Mouse (Mus musculus) G1E-ER4 (cell line): Measurements from ENCODE around the gene Fosb. TPM values are rescaled to one million over a fixed set of nuclear protein-coding genes. Genes with fewer than 3 reads are reported as not detected.

Source experiments
- GATA1 ChIP-seq: IDR thresholded peaks from one replicate; pipeline ENCODE4 v1.8.0; 2012; ENCODE audit warnings: low read length, inconsistent platforms
- polyA plus RNA-seq: library from polyadenylated mRNA; stranded (reverse); fragments of >175 nt; gene quantifications from 2 replicates; pipeline ENCODE4 v1.2.3, GENCODE M21; 2012

The Fosb gene
- 0.52 and 0.54 TPM in 2 replicates for polyA plus RNA-seq

DNA sequence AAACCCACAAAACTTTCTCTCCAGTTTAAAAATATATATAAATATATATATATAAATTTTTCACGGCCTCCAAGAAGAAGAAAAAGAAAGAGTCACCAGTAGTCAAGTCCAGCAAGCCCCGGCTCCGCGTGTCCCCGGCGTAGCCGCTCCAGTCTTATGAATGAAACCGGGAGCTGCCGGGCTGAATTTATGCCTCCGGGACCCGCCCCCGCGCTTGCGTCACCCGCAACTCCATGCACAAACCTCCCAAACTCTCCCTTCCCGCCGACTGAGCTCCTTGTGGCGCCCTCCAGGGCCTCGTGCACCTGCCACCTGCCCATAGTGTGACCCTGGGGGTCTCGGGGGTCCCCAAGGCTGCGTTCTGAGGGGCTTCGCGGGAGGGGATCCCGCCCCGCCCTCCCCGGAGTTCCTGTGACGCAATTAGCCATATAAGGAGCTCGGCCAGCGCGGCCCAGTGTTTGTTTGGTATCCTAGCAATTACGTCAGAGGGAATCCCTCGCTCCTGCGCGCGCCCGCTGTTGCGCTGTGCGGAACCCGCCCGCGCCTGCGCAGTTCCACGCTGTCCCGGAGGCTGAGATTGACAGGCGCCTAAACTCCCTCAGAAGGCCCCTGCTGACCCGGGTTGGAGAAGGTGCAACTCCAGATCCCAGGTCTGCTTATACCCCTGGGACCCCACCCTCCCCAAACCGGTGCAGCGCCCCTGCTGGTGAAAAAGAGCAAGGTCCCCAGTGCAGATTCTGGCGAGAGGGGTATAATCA, at the start of gene Fosb:
Gene Fosb, minus strand, starts transcription at position 168 of the 758 bp plus-strand sequence.
- TF ChIP-seq GATA1, result no peak

DNA sequence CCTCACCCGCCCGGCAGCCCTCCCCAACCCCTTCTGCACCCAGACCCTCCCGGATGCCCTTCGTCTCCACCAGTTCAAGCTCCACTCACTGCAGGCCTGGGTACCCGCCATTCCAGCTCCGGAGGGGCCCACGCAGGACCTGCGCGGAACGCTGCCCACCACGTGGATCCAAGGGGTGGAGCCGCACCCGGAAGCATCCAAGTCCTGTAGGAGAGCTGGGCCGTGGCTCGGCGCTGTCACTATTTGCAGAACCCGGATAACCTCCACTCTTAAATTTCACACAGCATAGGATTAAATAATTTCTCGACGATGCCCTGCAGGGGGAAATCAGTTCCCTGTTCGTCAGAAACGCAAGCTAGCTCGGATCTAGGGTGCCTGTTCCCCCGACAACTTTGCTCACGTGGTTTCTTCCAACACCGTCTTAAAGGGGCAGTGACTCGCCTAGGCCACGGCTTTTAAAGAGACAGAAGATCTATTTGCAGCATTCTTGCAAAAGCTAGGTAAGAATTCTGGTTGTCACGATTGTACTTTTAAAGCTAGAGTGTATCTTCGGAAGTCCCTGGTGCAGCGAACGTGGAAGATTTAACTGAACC, 49.5 kb upstream of the Fosb start, which contains the start of the genes Cd3eap and Ppp1r13l:
Gene Cd3eap, minus strand, starts transcription at position 185 of the 593 bp plus-strand sequence.
Gene Ppp1r13l, plus strand, starts transcription at position 451 of the 593 bp plus-strand sequence.
- TF ChIP-seq GATA1, result no peak

DNA sequence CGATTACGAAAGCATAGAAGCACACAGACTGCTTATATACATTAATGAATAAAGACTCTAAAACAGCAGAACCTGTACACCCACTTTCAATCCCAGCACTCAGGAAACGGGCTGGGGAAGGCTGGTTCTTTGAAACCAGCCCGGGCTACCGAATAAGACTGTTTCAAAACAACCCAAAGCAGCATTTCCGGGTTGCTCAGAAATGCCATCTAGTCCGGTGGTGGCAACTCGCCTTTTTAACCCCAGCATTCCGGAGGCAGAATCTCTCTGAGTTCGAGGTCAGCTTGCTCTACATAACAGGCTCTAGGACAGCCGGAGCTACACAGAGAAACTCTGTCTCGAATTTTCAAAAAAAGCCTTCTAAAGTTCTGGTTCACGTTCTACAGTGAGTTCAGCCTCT, 48.8 kb upstream of the Fosb start:
- TF ChIP-seq GATA1, result no peak

DNA sequence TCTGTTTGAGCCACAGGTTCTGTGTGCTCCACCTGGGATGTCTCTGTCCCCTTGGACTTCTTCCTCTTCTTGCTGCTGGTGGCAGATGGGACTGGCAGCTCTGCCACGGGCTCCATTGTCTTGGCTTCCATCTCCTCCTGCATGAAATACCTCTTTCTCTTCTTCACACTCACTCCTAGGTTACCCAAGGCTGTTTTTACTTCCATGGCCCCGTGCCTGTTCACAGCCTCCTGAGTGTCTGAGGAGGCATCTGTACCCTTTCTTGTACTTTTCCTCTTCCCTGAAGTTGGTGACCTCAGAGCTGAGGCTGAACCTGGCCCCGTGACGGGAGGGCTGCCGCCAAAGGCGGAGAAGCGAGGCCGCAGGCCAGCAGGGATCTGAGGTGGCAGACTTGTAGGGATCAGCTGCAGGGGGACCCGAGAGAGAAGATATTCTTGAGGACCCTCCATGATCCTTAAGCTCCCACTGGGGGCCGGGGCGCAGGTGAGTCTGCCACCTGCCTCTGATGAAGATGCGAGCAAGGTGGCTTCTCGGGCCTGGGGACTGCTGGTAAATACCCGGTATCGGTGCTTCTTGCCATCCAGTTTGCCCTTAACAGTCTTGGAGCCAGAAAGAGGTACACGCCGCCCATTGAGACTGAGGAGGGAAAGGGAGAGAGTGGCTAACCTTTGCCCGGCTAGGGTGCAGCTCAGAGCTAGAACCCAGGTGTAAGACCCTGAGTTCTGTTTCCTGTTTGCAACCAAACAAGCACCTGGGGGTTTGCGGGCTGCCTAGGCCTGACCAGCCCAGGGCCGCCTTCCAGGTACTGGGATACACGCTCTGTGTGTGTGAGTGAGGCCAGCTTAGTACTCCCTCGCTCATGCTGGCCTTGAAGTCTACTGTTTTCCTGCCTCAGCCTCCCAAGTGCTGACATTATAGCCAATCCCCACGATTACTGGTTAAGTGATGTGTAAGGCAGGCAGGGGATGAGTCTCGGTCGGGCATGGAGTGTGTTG, 47.8 kb upstream of the Fosb start:
- TF ChIP-seq GATA1, result no peak

DNA sequence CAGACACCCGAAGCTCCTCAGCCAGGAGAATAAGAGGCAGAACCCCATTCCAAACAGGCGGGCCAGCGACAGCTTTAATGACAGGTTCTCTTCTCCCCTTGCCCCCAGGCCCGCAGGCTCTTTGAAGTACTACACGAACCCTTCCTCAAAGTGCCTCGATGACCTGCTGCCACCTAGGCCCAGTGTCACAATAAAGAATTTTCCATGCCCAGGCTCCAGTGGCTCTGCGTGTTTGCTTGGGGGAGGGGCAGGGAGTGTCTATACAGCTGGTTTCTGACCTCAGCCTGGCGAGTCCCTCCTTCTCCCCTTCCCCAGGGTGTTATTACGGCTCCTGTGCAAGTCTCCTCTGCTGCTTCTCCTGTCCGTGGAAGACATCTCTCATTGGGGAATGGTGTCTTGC, 46.5 kb upstream of the Fosb start:
- no peak for TF ChIP-seq GATA1

DNA sequence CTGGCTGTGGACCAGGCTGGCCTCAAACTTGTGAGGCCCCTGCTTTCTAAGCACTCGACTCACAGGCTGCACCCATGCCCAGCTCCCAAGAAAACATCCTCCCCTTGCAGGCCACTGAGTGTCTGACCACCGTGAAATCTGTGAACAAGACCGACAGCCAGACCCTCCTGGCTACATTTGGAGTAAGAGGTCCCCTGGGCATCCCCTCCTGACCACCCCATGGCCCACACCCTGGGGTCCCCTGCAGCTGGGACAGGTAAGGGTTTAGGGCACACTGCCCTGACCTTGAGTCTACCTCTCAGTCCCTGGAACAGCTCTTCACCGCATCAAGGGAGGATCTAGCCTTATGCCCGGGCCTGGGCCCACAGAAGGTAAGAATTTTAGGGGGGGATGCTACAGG, 45.1 kb upstream of the Fosb start:
- TF ChIP-seq GATA1, result no peak

DNA sequence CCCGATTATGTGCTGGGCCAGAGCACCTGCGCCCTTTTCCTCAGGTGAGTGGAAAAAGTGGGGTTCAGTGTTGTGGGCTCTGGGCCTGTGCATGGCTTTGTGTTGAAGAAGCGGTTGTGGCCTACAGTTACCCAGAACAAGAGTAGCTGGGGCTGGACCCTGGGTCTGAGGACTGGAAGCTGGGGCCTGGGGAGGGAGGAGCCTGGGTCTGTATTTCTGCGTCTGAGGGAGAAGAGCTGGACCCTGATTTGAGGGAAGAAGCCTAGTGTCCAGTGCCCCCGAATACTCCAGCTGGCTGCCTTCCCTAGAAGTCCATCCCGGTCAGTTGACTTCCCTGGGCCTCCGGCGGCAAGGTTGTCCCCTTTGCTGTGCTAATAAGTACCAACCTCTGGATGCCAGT, 40.4 kb upstream of the Fosb start:
- no peak for TF ChIP-seq GATA1

DNA sequence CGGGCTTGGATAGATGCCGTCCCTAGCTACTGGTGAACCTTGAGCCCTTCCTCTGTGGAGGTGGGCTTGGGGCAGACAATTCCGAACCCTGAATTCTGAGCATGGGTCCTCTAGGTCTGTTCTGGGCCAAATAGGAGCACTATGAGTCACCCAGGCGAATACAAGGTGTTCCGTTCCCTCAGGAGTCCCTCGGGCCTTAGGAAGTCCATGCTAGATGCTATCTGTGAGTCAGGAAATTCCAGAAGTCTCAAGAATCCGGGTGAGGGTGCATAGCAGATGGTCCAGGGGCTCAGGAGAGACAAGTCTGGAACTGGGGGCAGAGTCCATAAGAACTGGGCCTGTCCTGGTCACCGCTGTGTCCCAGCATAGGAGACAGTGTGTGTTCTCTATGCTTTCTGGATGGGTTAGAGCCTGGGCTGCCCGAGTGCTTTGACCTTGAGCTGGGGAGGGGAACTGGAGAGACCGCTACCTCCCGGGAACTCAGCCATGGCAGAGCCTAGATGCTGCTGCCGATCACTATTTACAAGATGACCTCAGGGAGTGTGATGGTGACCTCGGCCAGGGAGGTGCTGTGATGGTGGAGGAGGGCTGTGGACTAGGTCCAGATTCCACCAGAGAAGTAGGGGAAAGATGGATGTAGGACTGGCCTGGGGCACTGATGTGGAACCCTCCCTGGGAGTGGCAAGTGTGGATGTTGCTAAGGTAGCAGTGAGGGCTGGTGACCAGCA, 39.5 kb upstream of the Fosb start:
- no peak for TF ChIP-seq GATA1

DNA sequence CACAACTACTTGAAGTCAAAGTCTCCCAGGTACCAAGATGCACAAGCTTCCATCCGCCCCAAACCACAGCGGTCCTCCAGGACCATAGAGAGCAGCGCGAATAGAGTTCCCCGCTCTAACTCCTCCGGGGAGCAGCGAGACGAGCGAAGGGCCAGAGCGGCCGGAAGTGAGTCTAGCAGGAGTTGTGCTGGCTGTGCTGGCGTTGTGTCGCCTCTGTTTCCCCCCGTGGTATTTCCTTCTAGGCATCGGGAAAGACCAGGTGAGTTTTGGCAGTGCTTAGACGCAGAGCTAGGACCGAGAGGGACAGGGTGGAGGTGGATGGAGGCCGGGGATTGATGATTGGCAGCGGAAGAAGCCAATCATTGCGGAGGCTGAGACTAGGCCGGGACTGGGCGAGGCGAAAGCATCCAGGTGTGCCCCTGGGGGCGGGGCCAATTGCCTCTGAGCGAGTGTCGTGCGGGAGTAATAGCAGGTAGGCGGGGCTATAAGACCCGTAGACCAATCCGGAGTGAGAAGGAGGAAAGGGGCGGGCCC, 35.2 kb upstream of the Fosb start:
- TF ChIP-seq GATA1, result no peak

DNA sequence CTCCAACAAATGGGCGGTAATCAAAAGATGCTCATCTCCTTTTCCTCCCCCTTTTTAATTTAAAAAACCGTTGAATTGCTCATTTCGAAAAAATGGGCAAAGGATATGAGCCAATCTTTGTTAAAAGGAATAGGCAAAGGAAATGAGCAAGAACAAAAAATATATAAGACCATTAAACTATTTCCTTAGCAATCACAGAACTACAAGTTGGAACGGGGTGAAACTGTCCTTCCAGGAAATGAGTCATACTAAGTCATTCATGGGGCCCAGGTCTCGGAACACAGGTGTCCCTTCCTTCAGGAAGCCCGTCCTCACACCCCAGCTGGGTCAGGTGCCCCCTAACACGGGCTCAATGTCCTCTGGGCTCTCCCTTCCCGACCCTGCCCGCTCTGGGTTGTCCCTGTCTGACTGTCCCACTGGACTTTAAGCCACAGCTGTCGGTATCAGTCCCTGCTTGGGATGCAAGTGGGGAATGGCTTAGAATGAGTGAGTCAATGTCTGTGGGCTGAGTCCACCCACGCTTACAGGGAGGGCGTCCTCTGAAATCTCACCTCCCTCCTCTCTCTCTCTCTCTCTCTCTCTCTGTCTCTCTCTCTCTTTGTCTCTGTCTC, 34.5 kb upstream of the Fosb start, which contains the start of gene Ercc1:
Gene Ercc1, plus strand, starts transcription at position 542 of the 611 bp plus-strand sequence.
- no peak for TF ChIP-seq GATA1

DNA sequence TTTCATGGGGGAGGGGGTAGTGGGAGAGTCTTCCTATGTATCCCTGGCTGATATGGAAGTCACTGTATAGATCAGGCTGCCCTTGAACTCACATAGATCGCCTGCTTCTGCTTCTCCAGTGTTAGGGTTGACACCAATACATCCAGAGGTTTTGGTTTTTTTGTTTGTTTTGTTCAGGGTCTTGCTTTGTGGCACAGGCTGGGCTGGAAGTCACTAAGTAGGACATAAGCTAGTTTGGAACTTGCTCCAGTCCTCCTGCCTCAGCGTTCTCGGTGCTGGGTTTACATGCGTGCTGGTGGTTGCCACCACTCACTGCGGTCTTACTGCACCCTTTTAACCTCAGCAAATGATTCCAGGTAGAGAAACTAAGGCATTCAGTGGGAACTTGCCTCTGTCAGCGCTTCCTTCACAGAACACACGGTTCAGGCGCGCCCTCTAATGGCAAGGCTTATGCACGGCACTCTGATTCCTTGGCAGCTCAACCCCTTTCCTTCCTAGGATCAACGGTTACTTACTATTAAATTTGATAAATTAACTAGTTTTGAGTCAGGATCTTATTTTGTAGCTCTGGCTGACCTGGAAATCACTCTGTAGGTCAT, 33.5 kb upstream of the Fosb start:
- TF ChIP-seq GATA1, result no peak

DNA sequence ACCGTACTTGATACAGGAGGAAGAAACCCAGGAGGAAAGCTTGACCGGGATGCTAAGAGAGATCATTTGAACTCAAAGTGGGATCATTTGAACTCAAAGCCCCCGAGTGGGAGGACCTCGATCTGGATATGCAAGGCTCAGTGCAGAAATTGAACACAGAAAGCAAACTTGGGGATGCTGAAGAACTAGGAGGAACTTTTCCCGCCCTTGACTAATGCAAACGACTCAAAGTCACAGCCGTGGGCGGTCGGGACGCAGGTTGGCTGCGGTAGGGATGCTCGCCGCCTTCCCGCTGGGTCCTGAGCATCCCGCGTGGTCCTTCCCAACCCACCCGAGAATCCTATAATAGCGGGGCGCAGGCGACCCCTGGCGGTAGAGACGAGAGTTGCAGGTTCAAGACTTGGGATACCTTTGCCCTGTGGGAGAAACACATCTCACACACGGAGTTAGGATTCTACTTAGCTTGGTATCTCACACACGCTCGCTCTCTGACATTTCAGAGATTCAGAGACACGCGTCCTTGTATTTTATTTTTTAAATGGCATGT, 32.7 kb upstream of the Fosb start:
- no peak for TF ChIP-seq GATA1

DNA sequence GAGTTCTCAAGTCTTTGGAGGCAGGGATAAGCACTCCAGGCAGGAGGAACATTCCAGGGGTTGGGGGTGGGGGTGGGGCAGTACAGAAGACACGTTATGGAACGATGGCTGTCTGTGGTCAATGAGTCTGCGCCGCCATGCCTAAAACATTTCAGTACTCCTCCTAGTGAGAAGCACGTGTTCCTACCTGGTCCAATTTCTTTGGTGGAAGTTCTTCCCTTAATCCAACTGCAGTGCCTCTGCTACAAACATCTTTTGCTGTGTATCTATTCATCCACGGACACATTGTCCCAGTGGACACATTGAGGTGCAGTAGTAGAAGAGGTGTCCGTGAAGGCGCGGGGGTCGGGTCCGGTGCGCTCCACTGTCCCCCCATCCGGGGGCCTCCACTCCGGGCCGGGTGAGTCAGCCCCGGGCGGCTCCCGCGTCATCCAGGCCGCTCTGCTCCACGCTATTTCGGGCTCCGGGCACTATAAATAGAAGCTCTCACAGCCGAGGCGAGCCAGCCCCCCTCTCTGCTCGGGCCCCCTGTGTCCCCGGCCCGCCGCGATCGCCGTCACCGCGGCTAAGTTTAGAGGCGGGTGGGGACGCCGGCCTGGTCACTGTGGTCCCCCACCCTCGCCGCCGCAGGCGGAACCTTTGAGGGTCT, 32.0 kb upstream of the Fosb start:
- no peak for TF ChIP-seq GATA1

DNA sequence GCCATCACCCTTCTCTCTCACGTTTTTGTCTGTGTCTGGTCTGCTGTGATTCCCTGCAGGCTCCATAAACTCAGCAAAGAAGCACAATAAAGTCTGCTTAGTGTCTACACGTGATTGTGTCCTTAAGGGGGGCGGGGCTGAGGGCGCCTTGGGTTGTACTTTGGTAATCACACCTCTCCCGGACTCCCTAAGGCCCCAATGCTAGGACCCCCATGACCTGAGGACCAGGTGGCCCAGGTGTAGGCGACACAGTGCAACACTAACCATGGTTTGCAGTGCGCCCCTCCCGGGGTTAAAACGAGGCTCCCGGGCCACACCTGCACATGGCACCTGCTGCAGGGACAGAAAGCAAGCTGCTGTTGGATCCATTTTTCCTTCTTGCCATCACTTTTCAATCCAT, 31.4 kb upstream of the Fosb start:
- TF ChIP-seq GATA1, result no peak
